Mouse (Mus musculus) CD4-positive naive resting alpha-beta T cell, adult 57 days (primary cell): ENCODE measurements around the gene Nr1d2. TPM values are rescaled to one million over a fixed set of nuclear protein-coding genes. Genes with fewer than 3 reads are reported as not detected.

Experiments
- total RNA-seq: library from RNA; stranded (reverse); gene quantifications from one replicate; pipeline ENCODE4 v1.2.4, GENCODE M21; 2023

Nr1d2 gene
- total RNA-seq = 105 TPM

GRCm38 (mm10) chr14:18238750-18239731 lies at the start of gene Nr1d2:
Gene Nr1d2 (minus strand): TSS chr14:18239127.

GRCm38 (mm10) chr14:18270529-18271441 lies 31.9 kb upstream of the Nr1d2 start, which contains the start of the genes Nkiras1 and Rpl15:
Gene Nkiras1 (plus strand): TSS chr14:18271136.
Gene Rpl15 (minus strand): TSS chr14:18271391.

Other genes with a start within 250 kb of the Nr1d2 start
- 19.1 TPM for gene Nkiras1, start 32.0 kb upstream of the Nr1d2 start, total RNA-seq
- gene Rpl15, start 32.3 kb upstream of the Nr1d2 start, total RNA-seq = 1,838 TPM
- 71.4 TPM for gene Ube2e1, start 92.7 kb upstream of the Nr1d2 start, total RNA-seq